Mouse (Mus musculus): ENCODE measurements around the gene Armh3. TPM values are rescaled to one million over a fixed set of nuclear protein-coding genes. Genes with fewer than 3 reads are reported as not detected.

The Armh3 gene
- 2.3 and 3.8 TPM in 2 replicates for polyA plus RNA-seq (2012; ENCODE audit: low replicate concordance)

DNA sequence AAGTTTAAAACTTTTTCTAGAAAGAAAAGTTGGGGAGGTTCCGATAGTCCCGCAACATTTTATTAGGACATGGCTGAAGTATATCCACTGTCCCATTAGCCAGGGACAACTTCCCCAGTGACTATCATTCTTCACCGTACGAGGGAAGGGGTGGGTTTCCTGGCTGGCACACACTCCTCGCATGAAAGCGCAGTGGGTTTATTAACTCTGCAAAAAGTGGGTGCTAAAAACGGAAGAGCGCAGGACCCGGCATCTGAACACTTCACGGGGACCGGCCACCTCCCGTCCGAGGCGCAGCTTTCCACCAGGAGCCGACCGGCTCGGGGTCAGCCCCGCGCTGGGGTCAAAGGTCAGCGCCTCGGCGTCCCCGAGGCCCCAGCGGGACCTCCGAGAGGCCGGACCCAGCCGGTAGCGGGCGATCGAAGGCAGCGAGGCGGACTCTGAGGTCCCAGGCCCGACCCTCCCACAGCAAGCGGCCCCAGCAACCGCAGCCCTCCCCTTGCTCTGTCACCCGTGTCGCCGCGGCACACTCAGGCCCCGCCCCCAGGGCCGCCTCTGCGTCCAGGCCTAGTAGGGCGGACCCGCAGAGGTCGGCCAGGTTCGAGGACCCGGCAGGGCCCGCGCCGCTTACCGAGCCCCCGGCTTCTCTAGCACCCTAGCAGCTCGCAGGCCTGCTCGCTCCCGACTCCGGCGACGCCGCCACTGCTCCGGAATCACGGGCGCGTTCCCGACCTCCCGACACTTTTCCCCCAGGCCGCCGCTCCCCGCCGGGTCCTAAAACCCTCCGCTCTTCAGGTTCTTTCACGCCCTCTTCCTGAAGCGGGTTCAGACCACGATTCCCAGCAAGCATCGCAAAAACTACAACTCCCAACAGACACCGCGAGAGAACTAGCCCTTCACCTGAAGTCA, at the start of gene Armh3:
TSS of gene Armh3 (minus strand) at position 704 of the 909 bp plus-strand sequence.

DNA sequence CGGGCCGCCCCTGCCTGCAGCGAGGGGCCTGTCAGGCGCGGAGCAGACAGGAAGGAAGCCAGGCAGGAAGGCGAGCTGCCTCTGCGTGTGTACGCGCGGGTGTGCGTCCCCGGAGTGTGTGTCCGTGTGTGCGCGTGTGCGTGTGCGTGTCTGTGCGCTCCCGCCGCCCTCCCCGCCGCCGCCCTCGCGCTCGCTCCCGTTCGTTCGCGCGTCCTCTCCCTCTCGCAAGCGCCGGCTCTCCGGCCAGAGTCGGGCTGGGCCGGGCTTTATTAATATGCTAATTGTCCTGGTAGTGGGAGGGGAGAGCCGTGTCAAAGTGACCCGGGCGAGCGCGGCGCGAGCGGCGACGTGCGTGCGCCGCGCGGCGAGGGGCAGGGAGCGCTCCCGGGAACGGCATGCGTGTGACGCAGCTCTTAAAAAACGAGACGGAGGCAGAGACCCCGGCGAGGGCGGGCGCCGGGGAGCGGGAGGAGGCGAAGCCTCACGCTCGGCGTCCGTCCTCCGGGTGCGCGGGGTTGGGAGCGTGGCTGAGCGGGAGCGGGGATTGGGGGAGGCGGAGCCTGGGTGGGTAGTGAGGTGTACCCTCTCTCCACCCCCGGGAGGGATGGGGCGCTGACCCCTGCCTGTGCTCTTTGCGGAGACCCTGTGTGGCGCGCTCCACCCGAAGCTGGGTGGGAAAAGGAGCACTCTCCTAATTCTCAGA, 46.9 kb upstream of the Armh3 start, which contains the start of gene Ldb1:
TSS of gene Ldb1 (minus strand) at position 222 of the 703 bp plus-strand sequence.

DNA sequence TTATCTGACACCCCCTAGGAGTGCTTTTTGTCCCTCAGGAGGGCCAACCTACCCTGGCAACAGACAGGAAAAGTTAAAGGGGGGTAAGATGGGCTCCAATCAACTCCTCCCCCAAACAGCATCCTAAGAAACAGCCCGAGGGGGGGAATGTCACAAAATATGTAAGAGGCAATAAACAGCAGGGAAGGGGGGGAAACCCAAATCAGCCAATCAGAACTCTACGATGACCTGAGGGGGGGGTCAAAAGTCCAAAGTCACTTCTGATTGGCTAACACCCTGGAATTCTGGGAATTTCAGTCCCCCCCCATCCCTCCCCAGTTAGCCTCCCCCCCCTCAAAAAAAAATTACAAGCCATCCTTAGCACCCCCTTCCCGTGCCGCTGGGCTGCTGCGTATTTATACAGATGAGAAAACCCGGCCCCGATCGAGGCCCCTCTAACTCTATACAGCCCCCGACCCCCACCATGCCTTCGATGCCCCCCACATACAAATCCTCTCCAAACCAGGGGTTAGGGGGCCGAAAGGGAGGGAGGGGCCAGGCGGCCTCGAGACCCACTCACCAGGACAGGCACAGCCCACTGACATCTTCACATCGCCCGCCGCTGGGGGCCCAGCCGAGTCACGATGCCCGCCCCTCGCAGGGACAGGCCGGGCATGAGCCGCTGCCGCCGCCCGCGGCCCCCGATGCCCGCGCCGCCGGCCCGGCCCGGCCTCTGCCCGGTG, 46.1 kb upstream of the Armh3 start, which contains the start of gene Pprc1:
TSS of gene Pprc1 (plus strand) at position 616 of the 722 bp plus-strand sequence.

GRCm38 (mm10) chr19:46003371-46004226, 5.3 kb upstream of the Armh3 start, which contains the start of gene Hps6:
Gene Hps6 (plus strand): TSS chr19:46003508.

DNA sequence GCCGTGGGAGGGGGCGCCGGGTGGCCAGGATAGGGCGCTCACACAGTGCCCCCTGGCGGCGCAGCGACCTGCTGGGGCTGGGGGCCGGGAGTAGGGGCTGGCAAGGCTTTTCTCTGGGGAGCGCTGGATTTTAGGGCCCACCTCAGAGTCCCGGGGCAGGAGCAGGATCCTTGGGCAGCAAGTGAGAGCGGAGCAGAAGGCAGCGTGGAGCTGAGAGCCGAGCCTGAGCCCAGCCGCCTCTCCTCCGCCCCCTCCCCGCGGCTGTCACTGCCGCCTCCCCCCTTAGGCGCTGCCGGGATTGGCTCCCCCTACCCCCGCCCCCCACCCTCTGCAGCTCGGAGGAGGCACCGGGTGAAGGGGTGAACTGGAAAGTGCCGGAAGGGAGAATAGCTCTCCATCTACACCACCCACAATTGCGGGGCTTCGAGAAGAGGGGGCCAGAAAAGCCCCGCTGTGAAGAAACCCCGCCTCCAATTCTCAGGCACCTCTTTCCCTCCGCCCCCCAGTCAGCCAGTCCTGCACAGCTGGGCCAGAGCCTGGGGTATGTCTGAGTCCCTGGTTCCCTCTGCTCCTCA, 182.4 kb downstream of the Armh3 start, which contains the start of gene Kcnip2:
TSS of gene Kcnip2 (minus strand) at position 231 of the 575 bp plus-strand sequence.

GRCm38 (mm10) chr19:45783181-45783932, 214.9 kb downstream of the Armh3 start, which contains the start of gene Mgea5:
Gene Mgea5 (minus strand): TSS chr19:45783837.

Other genes starting within 250 kb of the Armh3 start
- 51.5 and 61.6 TPM in 2 replicates for gene Npm3, start 248.9 kb downstream of the Armh3 start, polyA plus RNA-seq (2012; ENCODE audit: low replicate concordance)
- gene Mgea5, start 214.7 kb downstream of the Armh3 start, polyA plus RNA-seq (2012; ENCODE audit: low replicate concordance): 37.7 and 55.2 TPM in 2 replicates
- 0.56 and 0.98 TPM in 2 replicates for gene Kcnip2, start 182.4 kb downstream of the Armh3 start, polyA plus RNA-seq (2012; ENCODE audit: low replicate concordance)
- gene Hps6, start 5.0 kb upstream of the Armh3 start, polyA plus RNA-seq (2012; ENCODE audit: low replicate concordance): 19.5 and 24.6 TPM in 2 replicates
- gene Pprc1, start 46.4 kb upstream of the Armh3 start, polyA plus RNA-seq (2012; ENCODE audit: low replicate concordance): 16.1 and 33.2 TPM in 2 replicates
- gene Ldb1, start 46.7 kb upstream of the Armh3 start, polyA plus RNA-seq (2012; ENCODE audit: low replicate concordance): 487 and 962 TPM in 2 replicates
- 15.6 and 32.4 TPM in 2 replicates for gene Nolc1, start 77.4 kb upstream of the Armh3 start, polyA plus RNA-seq (2012; ENCODE audit: low replicate concordance)
- not detected in 2 replicates for gene Elovl3, start 133.4 kb upstream of the Armh3 start, polyA plus RNA-seq (2012; ENCODE audit: low replicate concordance)
- gene Pitx3, start 149.8 kb upstream of the Armh3 start, polyA plus RNA-seq (2012; ENCODE audit: low replicate concordance): not detected in 2 replicates
- gene Gbf1, start 154.0 kb upstream of the Armh3 start, polyA plus RNA-seq (2012; ENCODE audit: low replicate concordance): 419 and 633 TPM in 2 replicates

Measured in hematopoietic multipotent progenitor cell, adult 10-12 weeks (in vitro differentiated cells).